Mouse (Mus musculus) olfactory bulb, adult 2 months (tissue): Measurements from ENCODE around the gene Ptms.

ENCODE experiments used
- CTCF ChIP-seq: fragments of 200-500 bp; IDR thresholded peaks from 2 replicates; pipeline ENCODE4 v1.5.1; 2012; ENCODE audit warnings: low read depth, mild to moderate bottlenecking, low read length, moderate library complexity; ENCODE audit not compliant: insufficient read depth
- POLR2A ChIP-seq: fragments of 200-500 bp; IDR thresholded peaks from 2 replicates; pipeline ENCODE4 v1.6.1; 2012; ENCODE audit warnings: mild to moderate bottlenecking, low read depth, low read length, moderate library complexity; ENCODE audit not compliant: insufficient read depth

- TF ChIP-seq CTCF (no peak), POLR2A (no peak)
These were observed 28.9 kb downstream of the Ptms start for GRCm38 (mm10) chr6:124890997-124891396.
